Mouse (Mus musculus) heart, embryonic 14.5 days (tissue): ENCODE data around the gene Gm2115. TPM values are rescaled to one million over a fixed set of nuclear protein-coding genes. Genes with fewer than 3 reads are reported as not detected.

Experiments used
- ATAC-seq: fragments of 200-750 bp; cut with Nextera tagmentation; 2 replicates; pipeline ENCODE4 v1.8.0; 2017; ENCODE audit warnings: low read depth, moderate TSS enrichment; ENCODE audit not compliant: insufficient number of reproducible peaks, insufficient read depth, low FRiP score
- H3K27ac ChIP-seq, 2 experiments: fragments of 200-500 bp in 1 of 2; fragments of 300-500 bp in 1 of 2; sonication (generic) in 1 of 2; replicated peaks in 1 of 2; 2 replicates each; pipeline ENCODE4 v1.5.1; 2012 to 2014; ENCODE audit warnings: low read depth in 2 of 2, low read length in 2 of 2, control low read depth in 1 of 2, mild to moderate bottlenecking in 1 of 2, mixed read lengths in 1 of 2; ENCODE audit not compliant: control insufficient read depth in 1 of 2, insufficient read depth in 1 of 2
- H3K27me3 ChIP-seq: fragments of 300-500 bp; sonication (generic); 2 replicates; pipeline ENCODE4 v1.6.1; 2014; ENCODE audit warnings: mild to moderate bottlenecking, low read length, control low read depth; ENCODE audit not compliant: control insufficient read depth, insufficient read depth
- H3K36me3 ChIP-seq: fragments of 300-500 bp; sonication (generic); 2 replicates; pipeline ENCODE4 v1.6.1; 2014; ENCODE audit warnings: mild to moderate bottlenecking, control low read depth, low read length, mixed read lengths; ENCODE audit not compliant: control insufficient read depth, insufficient read depth
- H3K4me1 ChIP-seq, 2 experiments: fragments of 200-500 bp in 1 of 2; fragments of 300-500 bp in 1 of 2; sonication (generic) in 1 of 2; 2 replicates each; pipeline ENCODE4 v1.6.1; 2012 to 2014; ENCODE audit warnings: low read length in 2 of 2, control low read depth in 1 of 2, mixed read lengths in 1 of 2; ENCODE audit not compliant: control insufficient read depth in 2 of 2, insufficient read depth in 2 of 2
- H3K4me2 ChIP-seq: fragments of 300-500 bp; sonication (generic); 2 replicates; pipeline ENCODE4 v1.6.1; 2014; ENCODE audit warnings: mild to moderate bottlenecking, low read length
- H3K4me3 ChIP-seq, 2 experiments: fragments of 200-500 bp in 1 of 2; fragments of 300-500 bp in 1 of 2; sonication (generic) in 1 of 2; 2 replicates each; pipeline ENCODE4 v1.5.1; 2012 to 2014; ENCODE audit warnings: low read length in 2 of 2, mild to moderate bottlenecking in 2 of 2, control low read depth in 1 of 2, low read depth in 1 of 2, moderate library complexity in 1 of 2; ENCODE audit not compliant: control insufficient read depth in 1 of 2, insufficient read depth in 1 of 2
- H3K9ac ChIP-seq: fragments of 300-500 bp; sonication (generic); 2 replicates; pipeline ENCODE4 v1.6.1; 2014; ENCODE audit warnings: mild to moderate bottlenecking, low read length
- H3K9me3 ChIP-seq: fragments of 300-500 bp; sonication (generic); 2 replicates; pipeline ENCODE4 v1.6.1; 2016; ENCODE audit warnings: low read length, control low read depth; ENCODE audit not compliant: control insufficient read depth
- WGBS: fragments of 180-500 bp; shearing (Covaris S2); extraction: QIAGEN DNeasy Blood & Tissue Kit; methylation state at CpG from one replicate; pipeline ENCODE4 v1.1.7; 2014; 5-methylcytosine and 5-hydroxymethylcytosine counted together
- polyA plus RNA-seq: library from polyadenylated mRNA; unstranded; fragments of >200 nt; fragmentation: Nextera tagmentation; extraction: Ambion mirVana; gene quantifications from 2 replicates; pipeline ENCODE4 v1.2.1, GENCODE M21; 2014

Gm2115 gene
- polyA plus RNA-seq, 1 experiment from 2014 or later = 0.20 TPM

- Histone ChIP-seq H3K4me1 (peaks cover 2 to 6% of the 10 kb centered on the region in 2 experiments; a peak in 2 of 4 replicates), H3K9ac (no peak overlapping the region), H3K27me3 (no peaks in the 10 kb centered on the region), H3K27ac (no peak overlapping the region), H3K4me2 (no peak overlapping the region), H3K4me3 (no peak overlapping the region), H3K9me3 (no peaks in the 10 kb centered on the region), H3K36me3 (no peaks in the 10 kb centered on the region)
- 82% methylated on average over 5 of the region's 5 CpGs for WGBS
- ATAC-seq = no peak; the same call in 1 of the 2 replicates
These were observed 58.5 kb downstream of the Gm2115 start for GRCm38 (mm10) chr7:84587101-84587783.

GRCm38 (mm10) chr7:84590622-84591021 is 61.9 kb downstream of the Gm2115 start:
- Histone ChIP-seq H3K36me3 (no peaks in the 10 kb centered on the region), H3K27ac (no peak overlapping the region), H3K27me3 (no peaks in the 10 kb centered on the region), H3K4me3 (no peak overlapping the region), H3K9me3 (no peaks in the 10 kb centered on the region), H3K4me2 (no peak overlapping the region), H3K9ac (no peak overlapping the region), H3K4me1 (peaks cover 2 to 8% of the 10 kb centered on the region in 2 experiments; a peak in 3 of 4 replicates)
- WGBS = 91% methylated on average over 2 of the region's 2 CpGs
- no peak for ATAC-seq

- no peaks in the 10 kb centered on the region for H3K9me3 ChIP-seq
- H3K9ac ChIP-seq = no peak overlapping the region
- H3K4me3 ChIP-seq = no peak overlapping the region
- H3K36me3 ChIP-seq = no peaks in the 10 kb centered on the region
- no peak for ATAC-seq
- no peaks in the 10 kb centered on the region for H3K27me3 ChIP-seq
- no peak overlapping the region for H3K27ac ChIP-seq
- no peak overlapping the region for H3K4me2 ChIP-seq
- 78% methylated on average over 3 of the region's 3 CpGs for WGBS
- H3K4me1 ChIP-seq = peaks cover 0 to 8% of the 10 kb centered on the region in 2 experiments; a peak in 3 of 4 replicates
These were observed 62.6 kb downstream of the Gm2115 start for GRCm38 (mm10) chr7:84591347-84591746.

GRCm38 (mm10) chr7:84594087-84594916 is 65.5 kb downstream of the Gm2115 start:
- H3K4me2 ChIP-seq = no peak overlapping the region
- 43% methylated on average over 8 of the region's 8 CpGs for WGBS
- H3K4me1 ChIP-seq = peaks cover 0 to 2% of the 10 kb centered on the region in 2 experiments; a peak in 1 of 4 replicates
- ATAC-seq = 0 out of 2 replicates have a peak, but pooled peaks have one; percentile 6
- H3K4me3 ChIP-seq = no peak overlapping the region
- H3K36me3 ChIP-seq = no peaks in the 10 kb centered on the region
- H3K27me3 ChIP-seq = no peaks in the 10 kb centered on the region
- no peak overlapping the region for H3K9ac ChIP-seq
- H3K9me3 ChIP-seq = no peaks in the 10 kb centered on the region
- H3K27ac ChIP-seq = no peak overlapping the region

- H3K27ac ChIP-seq = no peak overlapping the region
- no peaks in the 10 kb centered on the region for H3K36me3 ChIP-seq
- H3K4me2 ChIP-seq = no peak overlapping the region
- no peak overlapping the region for H3K4me3 ChIP-seq
- ATAC-seq = no peak
- H3K9me3 ChIP-seq = no peaks in the 10 kb centered on the region
- H3K4me1 ChIP-seq = peaks cover 0 to 2% of the 10 kb centered on the region in 2 experiments; a peak in 1 of 4 replicates
- H3K27me3 ChIP-seq = no peaks in the 10 kb centered on the region
- H3K9ac ChIP-seq = no peak overlapping the region
These were observed 66.2 kb downstream of the Gm2115 start for GRCm38 (mm10) chr7:84594917-84595303.

GRCm38 (mm10) chr7:84596002-84596401 is 67.2 kb downstream of the Gm2115 start:
- no peak for ATAC-seq
- 83% methylated on average over 3 of the region's 3 CpGs for WGBS
- Histone ChIP-seq H3K9ac (no peak overlapping the region), H3K27ac (no peak overlapping the region), H3K36me3 (no peaks in the 10 kb centered on the region), H3K4me3 (no peak overlapping the region), H3K9me3 (no peaks in the 10 kb centered on the region), H3K4me1 (peaks cover 0 to 2% of the 10 kb centered on the region in 2 experiments; a peak in 1 of 4 replicates), H3K27me3 (no peaks in the 10 kb centered on the region), H3K4me2 (no peak overlapping the region)

- Histone ChIP-seq H3K27me3 (no peaks in the 10 kb centered on the region), H3K36me3 (no peaks in the 10 kb centered on the region), H3K9me3 (no peaks in the 10 kb centered on the region), H3K4me3 (no peak overlapping the region), H3K27ac (no peak overlapping the region), H3K4me2 (no peak overlapping the region), H3K9ac (no peak overlapping the region), H3K4me1 (peaks cover 0 to 2% of the 10 kb centered on the region in 2 experiments; a peak in 1 of 4 replicates)
- 79% methylated on average over 3 of the region's 3 CpGs for WGBS
- ATAC-seq = no peak
These were observed 67.9 kb downstream of the Gm2115 start for GRCm38 (mm10) chr7:84596633-84597032.
